Mouse (Mus musculus): Measurements from ENCODE around the gene Galnt6.

GRCm38 (mm10) chr15:100667871-100668545 is 61.2 kb downstream of the Galnt6 start:
- TF ChIP-seq CTCF (IDR thresholded peaks at IDR 0.05; ENCODE audit: low read depth): no peak
- TF ChIP-seq EP300 (IDR thresholded peaks at IDR 0.05; ENCODE audit: low read depth): no peak

Data from liver, postnatal 0 days (tissue).